Mouse (Mus musculus) C2C12 (cell line): ENCODE data around the gene Nphp1. TPM values are rescaled to one million over a fixed set of nuclear protein-coding genes. Genes with fewer than 3 reads are reported as not detected.

ENCODE experiments used
- H3K27me3 ChIP-seq: one replicate; pipeline ENCODE4 v1.6.1; 2011; ENCODE audit not compliant: control insufficient read depth, insufficient read depth, insufficient read length
- H3K36me3 ChIP-seq: one replicate; pipeline ENCODE4 v1.6.1; 2011; ENCODE audit not compliant: control insufficient read depth, insufficient read depth
- H3K4me3 ChIP-seq: one replicate; pipeline ENCODE4 v1.5.1; 2011; ENCODE audit warnings: mild to moderate bottlenecking, control low read depth; ENCODE audit not compliant: poor library complexity, insufficient read depth, severe bottlenecking
- H3K79me2 ChIP-seq: one replicate; pipeline ENCODE4 v1.6.1; 2011; ENCODE audit not compliant: control insufficient read depth, insufficient read depth
- H3K79me3 ChIP-seq: one replicate; pipeline ENCODE4 v1.6.1; 2011; ENCODE audit warnings: low read depth, control low read depth
- H3ac ChIP-seq: one replicate; pipeline ENCODE3; 2011; ENCODE audit warnings: low read depth; ENCODE audit not compliant: control insufficient read depth, insufficient read length
- CEBPB ChIP-seq: IDR thresholded peaks from one replicate; pipeline ENCODE4 v1.6.1; 2011; ENCODE audit warnings: low read depth, mild to moderate bottlenecking, control low read depth, moderate library complexity
- CTCF ChIP-seq: IDR thresholded peaks from one replicate; pipeline ENCODE4 v1.5.1; 2011; ENCODE audit not compliant: control insufficient read depth, insufficient read depth, insufficient read length
- FOSL1 ChIP-seq: IDR thresholded peaks from one replicate; pipeline ENCODE4 v1.8.0; 2011; ENCODE audit warnings: mild to moderate bottlenecking, low read length; ENCODE audit not compliant: poor library complexity, insufficient read depth, severe bottlenecking
- MAX ChIP-seq: IDR thresholded peaks from one replicate; pipeline ENCODE4 v1.6.1; 2011; ENCODE audit warnings: mild to moderate bottlenecking, control low read depth
- MYOD1 ChIP-seq: IDR thresholded peaks from one replicate; pipeline ENCODE4 v1.6.1; 2011; ENCODE audit warnings: low read depth; ENCODE audit not compliant: control insufficient read depth, insufficient read length
- MYOG ChIP-seq: IDR thresholded peaks from one replicate; pipeline ENCODE4 v1.6.1; 2011; ENCODE audit not compliant: control insufficient read depth, insufficient read length; ENCODE audit errors: extremely low read depth
- USF1 ChIP-seq: IDR thresholded peaks from one replicate; pipeline ENCODE4 v1.6.1; 2011; ENCODE audit warnings: low read depth, mild to moderate bottlenecking, control low read depth, moderate library complexity
- polyA plus RNA-seq: library from polyadenylated mRNA; unstranded; fragments of >200 nt; fragmentation: generic; extraction: Trizol; gene quantifications from one replicate; pipeline ENCODE4 v1.2.1, GENCODE M21; 2012; ENCODE audit warnings: missing spikeins

Gene Nphp1
- polyA plus RNA-seq, 1 experiment = 16.4 TPM

DNA sequence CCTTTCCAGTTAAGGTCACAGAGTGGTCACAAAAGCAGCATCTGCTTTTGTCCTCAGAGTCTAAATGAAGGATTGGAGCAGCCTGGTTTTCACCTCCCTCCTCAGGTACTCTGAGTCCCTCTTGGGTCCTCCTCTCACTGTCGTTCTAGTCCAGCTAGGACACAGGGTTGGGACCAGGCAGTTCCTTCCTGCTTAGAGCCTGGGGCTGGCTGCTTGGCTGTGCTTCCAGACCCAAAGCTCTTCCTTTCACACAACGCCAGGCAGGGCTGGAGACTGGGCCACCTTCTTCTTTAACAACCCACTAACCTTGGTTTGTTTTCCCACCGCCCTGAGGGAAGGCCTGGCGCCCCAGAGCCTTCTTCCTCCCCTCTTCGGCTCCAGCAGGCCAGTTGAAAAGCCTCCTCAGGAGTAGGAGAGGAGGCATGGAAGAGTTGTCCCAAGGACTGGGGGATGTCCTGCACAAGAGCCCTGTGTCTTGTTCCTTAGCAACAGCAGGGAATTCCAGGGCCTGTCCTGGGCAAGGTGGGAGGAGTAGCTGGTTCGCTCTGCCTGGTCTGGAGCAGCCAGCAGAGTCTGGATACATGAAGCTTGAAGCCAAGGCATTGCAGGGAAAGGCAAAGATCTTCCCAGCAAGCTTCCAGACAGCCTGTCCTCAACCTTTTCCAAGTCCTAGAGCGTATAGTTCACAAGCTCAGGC, 58.2 kb downstream of the Nphp1 start:
- Histone ChIP-seq H3K79me2 (no peaks in the 10 kb centered on the region), H3K4me3 (no peak overlapping the region), H3ac (no peak overlapping the region), H3K36me3 (no peaks in the 10 kb centered on the region), H3K79me3 (no peaks in the 10 kb centered on the region), H3K27me3 (peaks cover 3% of the 10 kb centered on the region)
- TF ChIP-seq FOSL1 (no peak), MYOD1 (no peak), USF1 (no peak), MAX (no peak), MYOG (no peak), CTCF (no peak), CEBPB (no peak)

DNA sequence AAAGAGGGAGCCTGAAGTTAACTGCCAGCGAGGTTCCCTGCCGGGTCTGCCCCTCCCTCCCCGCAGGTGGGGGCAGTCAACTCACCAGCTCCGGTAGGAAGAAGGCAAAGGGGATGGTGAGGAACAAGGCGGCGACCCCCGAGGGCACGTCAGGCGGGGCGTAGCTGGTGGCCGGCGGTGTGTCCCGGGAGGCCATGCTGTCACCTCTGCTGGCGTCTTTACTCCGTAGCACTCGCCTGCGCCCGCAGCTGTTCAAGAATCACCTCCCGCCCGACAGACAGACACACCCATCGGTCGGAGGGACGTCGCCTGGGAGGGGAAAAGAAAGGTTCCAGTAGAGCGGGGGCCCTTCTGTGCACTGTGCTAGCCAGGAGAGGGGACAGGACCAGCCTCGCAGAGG, 59.0 kb downstream of the Nphp1 start, which contains the start of gene Mall:
TSS of gene Mall (minus strand) at position 262 of the 400 bp plus-strand sequence.
- Histone ChIP-seq H3K79me2 (no peaks in the 10 kb centered on the region), H3K79me3 (no peaks in the 10 kb centered on the region), H3ac (no peak within 1 kb of the TSS), H3K36me3 (no peaks in the 10 kb centered on the region), H3K4me3 (no peak within 1 kb of the TSS), H3K27me3 (peaks cover 3% of the 10 kb centered on the region)
- no peak for TF ChIP-seq CEBPB
- no peak for TF ChIP-seq MYOD1
- no peak for TF ChIP-seq MAX
- TF ChIP-seq CTCF = no peak
- TF ChIP-seq MYOG = no peak
- TF ChIP-seq USF1 = no peak
- TF ChIP-seq FOSL1 = no peak

DNA sequence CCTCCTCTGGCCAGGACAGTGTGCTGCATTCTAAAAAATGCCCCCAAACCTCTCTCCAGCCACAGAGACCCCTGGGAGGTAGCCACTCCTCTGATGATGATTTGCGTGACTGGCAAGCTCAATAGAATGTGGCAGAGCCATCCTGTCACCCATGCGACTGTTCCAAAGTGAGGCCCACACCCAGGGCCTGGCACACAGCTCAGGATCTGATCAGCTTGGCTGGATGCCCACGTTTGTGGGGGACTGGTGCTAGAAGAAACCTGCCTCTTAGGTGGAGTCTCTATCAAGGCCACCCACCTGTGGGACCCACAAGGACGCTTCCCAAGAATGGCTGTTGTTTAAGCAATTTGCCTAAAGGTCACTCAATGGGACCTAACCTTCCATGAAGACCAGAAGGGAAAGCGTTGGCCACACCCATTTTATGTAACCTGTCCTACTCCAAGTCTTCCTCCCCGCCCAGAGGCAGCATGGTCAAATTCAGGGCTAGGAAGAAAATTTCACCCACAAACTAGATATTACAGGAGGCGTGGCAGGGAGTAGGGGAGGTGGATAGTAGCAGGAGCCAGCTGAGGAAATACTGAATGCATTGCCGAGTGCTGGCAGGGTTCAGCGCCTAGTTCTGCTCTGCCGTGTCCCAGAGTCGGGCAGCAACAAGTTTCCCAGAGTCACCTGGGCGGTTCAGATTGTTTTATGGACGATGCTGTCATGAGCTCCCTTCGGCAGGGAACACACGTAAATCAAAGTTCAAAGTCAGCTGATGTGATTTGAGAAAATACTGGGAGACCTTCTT, 59.8 kb downstream of the Nphp1 start:
- H3K27me3 ChIP-seq = peaks cover 3% of the 10 kb centered on the region
- no peak overlapping the region for H3ac ChIP-seq
- no peaks in the 10 kb centered on the region for H3K79me3 ChIP-seq
- H3K36me3 ChIP-seq = no peaks in the 10 kb centered on the region
- H3K79me2 ChIP-seq = no peaks in the 10 kb centered on the region
- no peak for TF ChIP-seq CEBPB
- TF ChIP-seq MYOG = no peak
- no peak for TF ChIP-seq FOSL1
- no peak for TF ChIP-seq MYOD1
- no peak for TF ChIP-seq CTCF
- TF ChIP-seq MAX = no peak
- no peak for TF ChIP-seq USF1
- no peak overlapping the region for H3K4me3 ChIP-seq

DNA sequence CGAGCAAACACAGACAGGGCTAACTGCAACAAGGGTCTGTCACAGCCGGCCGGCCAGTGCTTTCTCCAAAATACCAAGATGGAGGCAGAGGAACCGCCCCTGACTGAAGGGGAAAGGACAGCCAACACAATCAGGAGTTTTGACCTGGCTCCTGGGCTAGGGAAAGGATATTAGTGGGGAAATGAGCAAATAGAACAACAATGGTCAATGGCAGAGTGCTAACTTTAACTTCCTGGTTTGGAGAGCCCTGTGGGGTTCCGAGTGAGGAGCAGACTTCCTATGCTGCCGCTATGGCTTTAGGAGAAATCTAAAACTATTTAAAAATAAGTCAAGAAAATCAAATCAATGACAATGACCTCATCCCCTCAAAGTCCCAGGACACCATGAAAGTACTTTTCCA, 60.6 kb downstream of the Nphp1 start:
- H3ac ChIP-seq = no peak overlapping the region
- no peak for TF ChIP-seq MYOD1
- TF ChIP-seq CTCF = no peak
- no peaks in the 10 kb centered on the region for H3K36me3 ChIP-seq
- no peak overlapping the region for H3K4me3 ChIP-seq
- H3K79me2 ChIP-seq = no peaks in the 10 kb centered on the region
- H3K27me3 ChIP-seq = peaks cover 3% of the 10 kb centered on the region
- H3K79me3 ChIP-seq = no peaks in the 10 kb centered on the region

DNA sequence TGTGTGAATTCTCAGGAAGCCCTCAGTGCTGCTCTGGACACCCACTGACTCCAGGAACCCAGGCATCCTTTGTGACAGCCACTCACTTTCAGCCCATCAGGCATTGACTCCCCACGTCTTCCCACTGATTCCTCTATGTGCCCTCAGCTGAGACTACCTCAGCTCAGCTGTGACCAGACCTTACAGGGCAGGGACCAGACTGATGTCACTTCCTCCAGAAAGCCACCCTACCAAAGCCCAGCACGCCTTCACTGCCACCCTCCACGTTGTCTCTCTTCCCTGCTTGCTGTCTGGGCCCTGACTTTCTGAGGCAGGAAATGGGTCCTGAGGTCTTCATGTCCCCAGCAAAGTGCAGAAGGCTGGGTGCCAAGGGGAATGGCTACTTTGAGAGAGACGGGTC, 65.5 kb downstream of the Nphp1 start:
- no peaks in the 10 kb centered on the region for H3K79me3 ChIP-seq
- TF ChIP-seq MYOD1 = no peak
- no peak for TF ChIP-seq CEBPB
- no peak for TF ChIP-seq MYOG
- no peak for TF ChIP-seq FOSL1
- TF ChIP-seq USF1 = no peak
- TF ChIP-seq CTCF = no peak
- no peak for TF ChIP-seq MAX
- H3K36me3 ChIP-seq = no peaks in the 10 kb centered on the region
- H3K79me2 ChIP-seq = no peaks in the 10 kb centered on the region
- H3ac ChIP-seq = no peak overlapping the region
- H3K4me3 ChIP-seq = no peak overlapping the region
- H3K27me3 ChIP-seq = no peaks in the 10 kb centered on the region
